Mouse (Mus musculus) gastrocnemius, postnatal 10 days (tissue): ENCODE measurements around the gene Frg2f1. TPM values are rescaled to one million over a fixed set of nuclear protein-coding genes. Genes with fewer than 3 reads are reported as not detected.
"Not testable (repeated sequence)": the region's sequence is repeated elsewhere in the genome, so short reads cannot be mapped to it uniquely, and the experiment has no call there.

Experiments used
- DNase-seq: peaks from one replicate; pipeline ENCODE4 v3.0.0; 2021; ENCODE audit warnings: mixed read lengths
- long read RNA-seq, 2 experiments: library from polyadenylated mRNA; stranded (forward); transcript quantifications; one replicate each; pipeline ENCODE4 v2.0.0; 2021
- total RNA-seq, 2 experiments: library from RNA; stranded (reverse); gene quantifications; 2 replicates each; pipeline ENCODE4 v1.2.3; 2021

The Frg2f1 gene
- 1 to 10 TPM; 6.8 to 7.8 TPM for total RNA-seq
- long read RNA-seq, experiment 1, partial matches to known transcripts: 0 of 3 reads
- long read RNA-seq, experiment 1, other reads (novel, unspliced or antisense): 3 of 3 reads
- long read RNA-seq, experiment 2, partial matches to known transcripts: 0 of 7 reads
- long read RNA-seq, experiment 2, other reads (novel, unspliced or antisense): 7 of 7 reads

DNA sequence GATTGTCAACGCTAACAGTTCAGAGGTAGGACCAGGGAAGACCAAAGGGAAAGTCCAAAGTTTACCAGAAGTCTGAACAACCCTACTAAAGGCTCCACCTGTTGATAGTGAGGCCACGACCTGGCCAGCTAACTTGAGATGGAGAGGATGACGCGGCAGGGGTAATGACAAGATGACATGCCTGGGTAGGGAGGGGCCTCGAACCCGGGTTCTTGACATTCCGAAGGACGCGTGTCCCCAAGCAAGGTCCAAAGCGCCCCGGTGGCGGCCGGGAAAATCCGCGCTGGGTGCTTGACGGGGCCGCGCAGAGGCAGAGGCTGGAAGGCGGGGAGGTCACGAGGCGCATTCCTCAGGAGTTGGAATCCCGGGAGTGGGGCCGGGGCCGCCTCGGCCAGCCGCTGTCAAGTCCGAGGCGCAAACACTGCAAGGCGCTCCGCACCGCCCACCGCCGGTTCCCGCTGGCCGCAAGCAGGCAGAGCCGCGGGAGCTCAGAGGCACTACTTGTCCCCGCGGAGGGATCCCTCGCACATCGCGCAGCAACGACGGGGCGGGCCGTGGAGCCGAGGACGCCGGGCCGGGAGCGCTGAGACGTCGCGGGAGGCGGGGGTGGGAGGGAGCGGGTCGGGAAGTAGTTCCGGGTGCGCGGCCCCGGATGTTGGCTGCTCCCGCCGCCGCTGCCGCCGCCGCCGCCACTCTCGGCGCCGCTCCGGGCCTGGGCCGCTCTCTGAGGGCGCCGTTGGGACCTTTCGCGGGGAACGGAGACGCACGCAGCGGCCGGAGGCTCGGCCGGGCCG, at the start of gene Frg2f1:
Gene Frg2f1, minus strand, starts transcription at position 499 of the 794 bp plus-strand sequence.
- peak; percentile 96 for DNase-seq

- no peak for DNase-seq
Measured at GRCm38 (mm10) chr4:119588037-119588436, 48.7 kb upstream of the Frg2f1 start.

DNA sequence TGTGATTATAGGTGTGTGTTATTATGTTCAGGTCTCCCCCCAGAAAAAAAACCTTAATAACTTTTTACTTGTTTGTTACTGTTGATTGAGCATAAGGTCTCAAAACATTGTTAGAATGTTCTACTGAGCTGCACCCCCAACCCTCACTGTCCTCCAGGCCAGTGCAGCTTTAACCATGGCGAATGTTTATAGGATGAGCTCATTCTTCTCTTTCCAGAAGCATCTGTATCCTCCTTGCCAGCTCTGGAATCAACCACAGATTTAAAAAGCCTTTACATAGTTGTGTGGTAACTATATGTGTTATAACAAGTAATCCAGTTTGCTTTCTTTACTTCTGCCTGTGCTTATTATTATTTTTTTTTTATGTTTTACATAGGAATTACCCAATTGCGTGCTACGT, 36.1 kb upstream of the Frg2f1 start:
- no peak for DNase-seq

GRCm38 (mm10) chr4:119574504-119574903, 35.2 kb upstream of the Frg2f1 start:
- no peak for DNase-seq

DNA sequence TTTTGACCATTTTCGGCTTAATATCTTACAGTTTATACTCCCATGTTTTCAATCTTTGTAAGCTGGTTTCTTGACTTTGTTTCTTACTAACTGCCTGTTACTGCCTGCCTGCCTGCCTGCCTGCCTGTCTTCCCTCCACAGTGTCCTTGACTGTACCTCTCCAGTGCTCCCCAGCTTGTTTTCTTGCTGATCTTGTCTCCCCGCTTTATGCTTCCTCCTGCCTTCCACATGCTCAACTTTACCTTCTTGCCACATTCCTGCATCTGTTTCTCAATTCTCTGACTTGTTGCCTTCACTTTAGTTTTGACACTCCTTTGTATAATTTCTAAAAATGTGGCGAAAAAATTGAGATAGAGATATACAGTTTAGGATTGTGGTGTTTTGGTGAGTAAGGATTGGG, 33.4 kb upstream of the Frg2f1 start:
- no peak for DNase-seq

- no peak for DNase-seq
Measured at GRCm38 (mm10) chr4:119566322-119566835, 27.1 kb upstream of the Frg2f1 start.

- DNase-seq: no peak
Measured at GRCm38 (mm10) chr4:119563136-119563535, 23.8 kb upstream of the Frg2f1 start.

DNA sequence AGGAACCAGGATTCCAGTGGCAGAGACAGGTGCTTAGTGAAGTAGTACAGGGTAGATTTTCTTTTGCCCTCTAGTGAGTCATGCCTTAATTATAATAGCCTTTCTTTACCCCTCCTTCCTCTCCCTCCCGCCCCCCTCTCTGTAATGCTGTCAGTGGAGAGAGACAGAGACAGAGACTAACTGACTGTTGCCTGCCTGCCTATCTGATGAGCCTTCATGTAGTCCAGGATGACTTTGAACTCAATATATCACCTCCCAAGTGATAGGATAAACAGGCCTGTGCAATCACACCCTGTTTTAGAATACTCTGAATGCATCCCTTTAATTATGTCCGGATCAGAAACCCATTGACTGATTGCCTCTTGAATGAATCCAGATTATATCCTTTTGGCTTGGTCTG, 16.1 kb upstream of the Frg2f1 start:
- no peak for DNase-seq

DNA sequence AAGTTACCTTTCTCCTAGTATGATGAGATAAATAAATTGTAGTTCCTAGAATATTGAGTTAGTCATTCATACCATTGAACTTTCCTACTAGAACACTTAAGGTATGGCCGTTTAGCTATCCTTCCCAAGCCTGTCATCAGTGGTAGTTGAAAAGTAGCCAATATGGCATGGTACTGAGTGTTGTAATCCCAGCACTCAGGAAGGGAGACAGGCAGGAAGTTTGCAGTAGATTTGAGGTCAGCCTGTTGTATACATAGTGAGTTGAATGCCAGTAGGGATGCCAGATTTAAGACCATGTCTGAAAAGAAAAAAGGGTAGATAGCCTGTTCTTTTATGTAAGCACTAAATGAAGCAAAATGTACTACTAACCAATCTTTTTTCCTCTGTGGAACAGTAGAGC, 11.5 kb upstream of the Frg2f1 start:
- no peak for DNase-seq

GRCm38 (mm10) chr4:119540533-119540890, 1.2 kb upstream of the Frg2f1 start:
- DNase-seq: no peak

GRCm38 (mm10) chr4:119539836-119540532, 655 bp upstream of the Frg2f1 start:
- DNase-seq: peak; percentile 61

- DNase-seq: no peak
Measured at GRCm38 (mm10) chr4:119537436-119537835, 1.9 kb downstream of the Frg2f1 start.

GRCm38 (mm10) chr4:119536615-119537014, 2.7 kb downstream of the Frg2f1 start, which contains the start of gene Foxj3:
Foxj3 (plus strand) TSS chr4:119537004.
- not testable (repeated sequence) for DNase-seq

- DNase-seq: no peak
Measured at GRCm38 (mm10) chr4:119535103-119535502, 4.2 kb downstream of the Frg2f1 start.

- no peak for DNase-seq
Measured at GRCm38 (mm10) chr4:119531813-119532212, 7.5 kb downstream of the Frg2f1 start.

GRCm38 (mm10) chr4:119526329-119526845, 12.9 kb downstream of the Frg2f1 start:
- no peak for DNase-seq

DNA sequence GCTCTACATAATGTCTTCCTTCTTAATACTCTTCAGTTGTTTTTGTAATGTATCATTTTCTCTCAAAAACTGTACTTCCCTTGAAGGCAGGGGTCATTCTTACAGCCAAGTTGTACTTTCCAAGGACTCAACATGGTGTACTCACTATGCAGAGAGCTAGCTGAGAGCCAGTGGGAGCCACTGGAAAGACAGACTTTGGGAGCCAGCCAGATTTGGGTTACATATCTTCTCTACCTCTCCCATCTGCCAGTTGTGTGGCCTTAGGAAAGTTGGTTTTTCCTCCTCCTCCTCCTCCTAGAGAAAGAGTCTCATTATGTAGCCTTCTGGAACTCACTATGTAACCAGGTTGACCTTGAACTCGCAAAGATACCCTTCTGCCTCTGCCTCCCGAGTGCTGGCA, 14.9 kb downstream of the Frg2f1 start:
- no peak for DNase-seq

DNA sequence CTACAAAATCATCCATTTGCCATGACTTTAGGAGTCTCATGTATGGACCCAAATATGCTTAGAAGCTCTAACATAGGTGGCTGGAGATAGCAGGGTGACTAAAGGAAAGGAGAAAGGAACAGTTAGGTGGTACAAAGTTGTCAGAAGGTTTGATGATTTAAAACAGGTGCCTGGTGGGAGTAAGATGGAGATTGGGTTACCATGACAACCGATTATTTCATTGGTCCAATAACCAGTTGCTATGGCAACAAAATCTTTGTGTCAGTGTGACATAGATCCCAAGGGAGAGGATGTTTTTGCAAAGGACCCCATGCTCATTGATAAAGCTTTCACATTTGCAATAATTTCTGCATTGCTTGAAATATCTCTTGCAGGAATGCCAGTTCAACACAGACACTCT, 15.3 kb downstream of the Frg2f1 start:
- DNase-seq: no peak

- no peak for DNase-seq
Measured at GRCm38 (mm10) chr4:119523575-119523974, 15.8 kb downstream of the Frg2f1 start.

- no peak for DNase-seq
Measured at GRCm38 (mm10) chr4:119512731-119513141, 26.6 kb downstream of the Frg2f1 start.

- DNase-seq: no peak
Measured at GRCm38 (mm10) chr4:119511591-119511990, 27.7 kb downstream of the Frg2f1 start.

DNA sequence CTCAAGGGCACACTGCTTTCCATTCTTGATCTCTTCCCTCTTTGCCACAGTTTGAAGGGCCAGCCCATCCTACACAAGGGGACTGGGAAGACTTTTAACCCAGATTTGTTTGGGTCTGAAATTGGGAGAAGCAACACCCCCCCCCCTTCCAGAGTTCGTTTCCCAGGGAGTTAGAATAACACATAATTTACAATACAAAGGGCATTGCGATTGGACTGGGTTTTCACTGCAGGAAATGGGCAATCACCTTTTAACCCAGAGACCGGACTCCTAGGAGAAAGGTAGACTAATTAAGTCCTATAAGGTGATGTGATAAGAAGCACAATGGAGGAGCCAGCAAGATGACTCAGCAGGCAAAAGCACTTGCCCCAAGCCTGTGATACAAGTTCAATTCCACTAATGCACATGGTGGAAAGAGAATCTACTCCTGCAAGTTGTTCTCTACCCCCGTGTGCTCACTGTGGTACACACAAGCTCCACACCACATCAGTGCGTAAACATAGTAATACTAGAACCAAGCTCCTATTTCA, 40.9 kb downstream of the Frg2f1 start:
- no peak for DNase-seq

DNA sequence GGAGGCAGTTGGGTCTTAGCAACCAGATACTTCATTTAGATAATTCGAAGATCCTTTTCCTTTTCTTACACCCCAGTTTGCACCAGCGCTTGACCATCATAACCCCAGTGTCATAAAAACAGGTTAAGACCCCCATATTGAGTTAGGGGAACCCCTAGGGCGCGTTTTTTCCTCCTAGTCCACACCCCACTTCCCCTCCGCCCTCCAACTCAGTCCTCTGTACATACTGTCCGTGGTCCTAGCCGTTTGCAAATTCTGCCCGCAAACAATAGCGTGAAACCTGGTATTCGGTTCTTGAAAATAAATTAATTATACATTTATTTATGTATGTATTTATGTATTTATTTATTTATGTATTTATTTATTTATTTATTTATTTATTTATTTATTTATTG, 46.4 kb downstream of the Frg2f1 start:
- no peak for DNase-seq
